Mouse (Mus musculus) gonadal fat pad, adult 2 months (tissue): Measurements from ENCODE around the gene Fxyd3. TPM values are rescaled to one million over a fixed set of nuclear protein-coding genes. Genes with fewer than 3 reads are reported as not detected.

Experiments
- DNase-seq: peaks from one replicate; pipeline ENCODE4 v3.0.0-alpha.2; 2012; ENCODE audit warnings: low read depth
- polyA plus RNA-seq: library from polyadenylated mRNA; depleted of rRNA; stranded (reverse); fragments of >200 nt; gene quantifications from 2 replicates; pipeline ENCODE4 v1.2.3, GENCODE M21; 2012; rRNA removed

Gene Fxyd3
- polyA plus RNA-seq, 1 experiment, result 80.0 TPM

GRCm38 (mm10) chr7:31049846-31050281 is 26.6 kb downstream of the Fxyd3 start:
- no peak for DNase-seq

GRCm38 (mm10) chr7:31049135-31049845 is 27.2 kb downstream of the Fxyd3 start:
- no peak for DNase-seq

- no peak for DNase-seq
Observed at GRCm38 (mm10) chr7:31042431-31042910, 34.0 kb downstream of the Fxyd3 start, which contains the start of gene Fxyd5. Gene Fxyd5, minus strand, starts transcription at chr7:31042481.

- DNase-seq, result no peak
Observed at GRCm38 (mm10) chr7:31041662-31042315, 34.7 kb downstream of the Fxyd3 start.

- no peak for DNase-seq
Observed at GRCm38 (mm10) chr7:31041023-31041407, 35.5 kb downstream of the Fxyd3 start.

- DNase-seq, result no peak
Observed at GRCm38 (mm10) chr7:31040281-31041022, 36.1 kb downstream of the Fxyd3 start.

- no peak for DNase-seq
Observed at GRCm38 (mm10) chr7:31039011-31039410, 37.5 kb downstream of the Fxyd3 start.

- DNase-seq, result no peak
Observed at GRCm38 (mm10) chr7:31037675-31038074, 38.8 kb downstream of the Fxyd3 start.

GRCm38 (mm10) chr7:31036917-31037316 is 39.6 kb downstream of the Fxyd3 start:
- DNase-seq, result no peak

- DNase-seq, result no peak
Observed at GRCm38 (mm10) chr7:31035291-31035690, 41.2 kb downstream of the Fxyd3 start.

- DNase-seq, result no peak
Observed at GRCm38 (mm10) chr7:31034789-31035188, 41.7 kb downstream of the Fxyd3 start.

GRCm38 (mm10) chr7:31033409-31034165 is 42.9 kb downstream of the Fxyd3 start:
- no peak for DNase-seq

GRCm38 (mm10) chr7:31031731-31032130 is 44.8 kb downstream of the Fxyd3 start:
- no peak for DNase-seq

- no peak for DNase-seq
Observed at GRCm38 (mm10) chr7:31030717-31031116, 45.8 kb downstream of the Fxyd3 start.

- DNase-seq, result no peak
Observed at GRCm38 (mm10) chr7:31028609-31029008, 47.9 kb downstream of the Fxyd3 start.

Other genes starting within 250 kb of the Fxyd3 start
- gene Ffar3, start 220.5 kb downstream of the Fxyd3 start, polyA plus RNA-seq, result not detected in 2 replicates
- gene Ffar1, start 215.1 kb downstream of the Fxyd3 start, polyA plus RNA-seq, result 0.04 and 0.05 TPM in 2 replicates
- gene Cd22, start 196.4 kb downstream of the Fxyd3 start, polyA plus RNA-seq, result 0.81 and 1.1 TPM in 2 replicates
- 0.61 and 0.65 TPM in 2 replicates for gene Mag, start 161.8 kb downstream of the Fxyd3 start, polyA plus RNA-seq
- 1.1 and 2.7 TPM in 2 replicates for gene Hamp2, start 152.0 kb downstream of the Fxyd3 start, polyA plus RNA-seq
- gene Hamp, start 132.7 kb downstream of the Fxyd3 start, polyA plus RNA-seq, result 0.76 and 8.4 TPM in 2 replicates
- gene Usf2, start 119.9 kb downstream of the Fxyd3 start, polyA plus RNA-seq, result 84.7 and 96.8 TPM in 2 replicates
- gene Lsr, start 103.2 kb downstream of the Fxyd3 start, polyA plus RNA-seq, result 71.1 and 104 TPM in 2 replicates
- gene Fam187b, start 102.9 kb downstream of the Fxyd3 start, polyA plus RNA-seq, result 10.9 and 14.2 TPM in 2 replicates
- gene Fxyd5, start 34.2 kb downstream of the Fxyd3 start, polyA plus RNA-seq, result 61.5 and 84.3 TPM in 2 replicates
- 3.9 and 5.0 TPM in 2 replicates for gene Fxyd7, start 25.2 kb downstream of the Fxyd3 start, polyA plus RNA-seq
- 218 and 301 TPM in 2 replicates for gene Fxyd1, start 19.5 kb downstream of the Fxyd3 start, polyA plus RNA-seq
- 5.4 and 6.9 TPM in 2 replicates for gene Lgi4, start 17.4 kb downstream of the Fxyd3 start, polyA plus RNA-seq
- 27.8 and 32.4 TPM in 2 replicates for gene Hpn, start 38.6 kb upstream of the Fxyd3 start, polyA plus RNA-seq
- 30.3 and 42.4 TPM in 2 replicates for gene Scn1b, start 50.3 kb upstream of the Fxyd3 start, polyA plus RNA-seq
- 60.3 and 80.0 TPM in 2 replicates for gene Gramd1a, start 79.2 kb upstream of the Fxyd3 start, polyA plus RNA-seq
- not detected in 2 replicates for gene Scgb2b2, start 213.8 kb upstream of the Fxyd3 start, polyA plus RNA-seq
- gene Scgb1b2, start 215.1 kb upstream of the Fxyd3 start, polyA plus RNA-seq, result not detected in 2 replicates